Mouse (Mus musculus) neural tube, embryonic 15.5 days (tissue): ENCODE measurements at regions not wholly inside any gene's neighbourhood (a gene's known extent, or its start where the extent isn't known, plus 50 kb on each side); places are given as distances from the start of the nearest gene placed in this dataset.

ENCODE experiments used
- ATAC-seq: fragments of 200-750 bp; cut with Nextera tagmentation; 2 replicates; pipeline ENCODE4 v1.8.0; 2017; ENCODE audit warnings: mild to moderate bottlenecking, moderate TSS enrichment, moderate library complexity; ENCODE audit not compliant: low FRiP score
- H3K27ac ChIP-seq: fragments of 300-500 bp; sonication (generic); replicated peaks from 2 replicates; pipeline ENCODE4 v1.5.1; 2015; ENCODE audit warnings: mild to moderate bottlenecking, inconsistent platforms
- H3K27me3 ChIP-seq: fragments of 300-500 bp; sonication (generic); replicated peaks from 2 replicates; pipeline ENCODE4 v1.6.1; 2015; ENCODE audit warnings: inconsistent platforms
- H3K36me3 ChIP-seq: fragments of 300-500 bp; sonication (generic); 2 replicates; pipeline ENCODE4 v1.6.1; 2015; ENCODE audit warnings: inconsistent platforms
- H3K4me1 ChIP-seq: fragments of 300-500 bp; sonication (generic); 2 replicates; pipeline ENCODE4 v1.6.1; 2015; ENCODE audit warnings: inconsistent platforms
- H3K4me2 ChIP-seq: fragments of 300-500 bp; sonication (generic); 2 replicates; pipeline ENCODE4 v1.6.1; 2015; ENCODE audit warnings: inconsistent platforms, mild to moderate bottlenecking, moderate library complexity
- H3K4me3 ChIP-seq: fragments of 300-500 bp; sonication (generic); replicated peaks from 2 replicates; pipeline ENCODE4 v1.5.1; 2015; ENCODE audit warnings: mild to moderate bottlenecking, inconsistent platforms
- H3K9ac ChIP-seq: fragments of 300-500 bp; sonication (generic); replicated peaks from 2 replicates; pipeline ENCODE4 v1.6.1; 2015; ENCODE audit warnings: mild to moderate bottlenecking, inconsistent platforms
- H3K9me3 ChIP-seq: fragments of 300-500 bp; sonication (generic); replicated peaks from 2 replicates; pipeline ENCODE4 v1.6.1; 2016; ENCODE audit warnings: inconsistent platforms
- WGBS: fragments of 180-500 bp; shearing (Covaris S2); methylation state at CpG from one replicate; pipeline ENCODE4 v1.1.7; 2015; ENCODE audit warnings: mixed read lengths; 5-methylcytosine and 5-hydroxymethylcytosine counted together

- Histone ChIP-seq H3K9me3 (no peaks in the 10 kb centered on the region), H3K27me3 (no peaks in the 10 kb centered on the region), H3K9ac (no peak overlapping the region), H3K36me3 (no peaks in the 10 kb centered on the region), H3K4me3 (no peak overlapping the region), H3K4me1 (no peaks in the 10 kb centered on the region; the same call in 1 of the 2 replicates), H3K27ac (no peak overlapping the region), H3K4me2 (no peak overlapping the region)
- ATAC-seq = no peak
- WGBS = 81% methylated on average over 4 of the region's 4 CpGs
Observed at GRCm38 (mm10) chr15:63412649-63413048, 432.3 kb downstream of the Gsdmc2 start.

GRCm38 (mm10) chr15:63411771-63412118 lies 433.2 kb downstream of the Gsdmc2 start:
- H3K4me2 ChIP-seq = no peak overlapping the region
- no peak overlapping the region for H3K27ac ChIP-seq
- ATAC-seq = no peak
- H3K9me3 ChIP-seq = no peaks in the 10 kb centered on the region
- no peaks in the 10 kb centered on the region; the same call in 1 of the 2 replicates for H3K4me1 ChIP-seq
- 92% methylated on average over 3 of the region's 3 CpGs for WGBS
- no peaks in the 10 kb centered on the region for H3K36me3 ChIP-seq
- H3K27me3 ChIP-seq = no peaks in the 10 kb centered on the region
- no peak overlapping the region for H3K9ac ChIP-seq
- H3K4me3 ChIP-seq = no peak overlapping the region

- Histone ChIP-seq H3K9ac (no peak overlapping the region), H3K27me3 (no peaks in the 10 kb centered on the region), H3K36me3 (no peaks in the 10 kb centered on the region), H3K4me2 (no peak overlapping the region), H3K4me1 (no peaks in the 10 kb centered on the region; the same call in 1 of the 2 replicates), H3K4me3 (no peak overlapping the region), H3K27ac (no peak overlapping the region), H3K9me3 (no peaks in the 10 kb centered on the region)
- WGBS = 71% methylated on average over 11 of the region's 11 CpGs
- ATAC-seq = no peak
Observed at GRCm38 (mm10) chr15:63410994-63411770, 433.8 kb downstream of the Gsdmc2 start.

GRCm38 (mm10) chr15:63400445-63400844 lies 444.5 kb downstream of the Gsdmc2 start:
- H3K4me3 ChIP-seq = no peak overlapping the region
- WGBS = 75% methylated on average over 3 of the region's 3 CpGs
- ATAC-seq = no peak
- no peak overlapping the region for H3K4me2 ChIP-seq
- H3K9ac ChIP-seq = no peak overlapping the region
- H3K27ac ChIP-seq = no peak overlapping the region
- no peaks in the 10 kb centered on the region for H3K27me3 ChIP-seq
- H3K4me1 ChIP-seq = no peaks in the 10 kb centered on the region
- no peaks in the 10 kb centered on the region for H3K36me3 ChIP-seq
- no peaks in the 10 kb centered on the region for H3K9me3 ChIP-seq

GRCm38 (mm10) chr15:63400011-63400410 lies 445.0 kb downstream of the Gsdmc2 start:
- no peak for ATAC-seq
- H3K4me3 ChIP-seq = no peak overlapping the region
- H3K4me1 ChIP-seq = no peaks in the 10 kb centered on the region

GRCm38 (mm10) chr15:63397485-63397884 lies 447.5 kb downstream of the Gsdmc2 start:
- Histone ChIP-seq H3K9ac (no peak overlapping the region), H3K4me1 (no peaks in the 10 kb centered on the region), H3K4me3 (no peak overlapping the region), H3K27me3 (no peaks in the 10 kb centered on the region), H3K4me2 (no peak overlapping the region), H3K9me3 (no peaks in the 10 kb centered on the region), H3K36me3 (no peaks in the 10 kb centered on the region), H3K27ac (no peak overlapping the region)
- 97% methylated on average over 3 of the region's 3 CpGs for WGBS
- no peak for ATAC-seq

More at GRCm38 (mm10) chr15:63400011-63400410, 445.0 kb downstream of the Gsdmc2 start:
- 73% methylated on average over 1 of the region's 1 CpGs for WGBS
- H3K27me3 ChIP-seq = no peaks in the 10 kb centered on the region
- no peak overlapping the region for H3K27ac ChIP-seq
- no peaks in the 10 kb centered on the region for H3K9me3 ChIP-seq
- no peaks in the 10 kb centered on the region for H3K36me3 ChIP-seq
- no peak overlapping the region for H3K4me2 ChIP-seq
- H3K9ac ChIP-seq = no peak overlapping the region

- H3K27me3 ChIP-seq = no peaks in the 10 kb centered on the region
- WGBS = 84% methylated on average over 2 of the region's 2 CpGs
- no peaks in the 10 kb centered on the region for H3K4me1 ChIP-seq
- no peak overlapping the region for H3K4me2 ChIP-seq
- no peak overlapping the region for H3K4me3 ChIP-seq
- no peak overlapping the region for H3K9ac ChIP-seq
- H3K9me3 ChIP-seq = no peaks in the 10 kb centered on the region
- no peak overlapping the region for H3K27ac ChIP-seq
- no peak for ATAC-seq
- no peaks in the 10 kb centered on the region for H3K36me3 ChIP-seq
Observed at GRCm38 (mm10) chr15:63377258-63377657, 467.7 kb downstream of the Gsdmc2 start.

- no peaks in the 10 kb centered on the region for H3K36me3 ChIP-seq
- H3K9me3 ChIP-seq = no peaks in the 10 kb centered on the region
- WGBS = 76% methylated on average over 4 of the region's 4 CpGs
- H3K4me1 ChIP-seq = no peaks in the 10 kb centered on the region
- no peaks in the 10 kb centered on the region for H3K27me3 ChIP-seq
- H3K4me2 ChIP-seq = no peak overlapping the region
- H3K9ac ChIP-seq = no peak overlapping the region
- ATAC-seq = no peak
- H3K4me3 ChIP-seq = no peak overlapping the region
- H3K27ac ChIP-seq = no peak overlapping the region
Observed at GRCm38 (mm10) chr15:63371328-63372023, 473.5 kb downstream of the Gsdmc2 start.

- H3K27me3 ChIP-seq = no peaks in the 10 kb centered on the region
- 91% methylated on average over 1 of the region's 1 CpGs for WGBS
- H3K27ac ChIP-seq = no peak overlapping the region
- no peak overlapping the region for H3K4me2 ChIP-seq
- H3K4me1 ChIP-seq = no peaks in the 10 kb centered on the region
- H3K4me3 ChIP-seq = no peak overlapping the region
- no peak overlapping the region for H3K9ac ChIP-seq
- ATAC-seq = no peak
- H3K9me3 ChIP-seq = no peaks in the 10 kb centered on the region
- no peaks in the 10 kb centered on the region for H3K36me3 ChIP-seq
Observed at GRCm38 (mm10) chr15:63364473-63364872, 480.5 kb downstream of the Gsdmc2 start.

GRCm38 (mm10) chr15:63360402-63360801 lies 484.6 kb downstream of the Gsdmc2 start:
- Histone ChIP-seq H3K27ac (no peak overlapping the region), H3K4me2 (no peak overlapping the region), H3K36me3 (no peaks in the 10 kb centered on the region), H3K4me1 (no peaks in the 10 kb centered on the region), H3K9ac (no peak overlapping the region), H3K4me3 (no peak overlapping the region), H3K9me3 (no peaks in the 10 kb centered on the region), H3K27me3 (no peaks in the 10 kb centered on the region)
- no peak for ATAC-seq
- 80% methylated on average over 7 of the region's 7 CpGs for WGBS

GRCm38 (mm10) chr15:63341730-63342129 lies 503.2 kb downstream of the Gsdmc2 start:
- ATAC-seq = no peak
- no peak overlapping the region for H3K4me3 ChIP-seq
- no peaks in the 10 kb centered on the region for H3K9me3 ChIP-seq
- H3K27ac ChIP-seq = no peak overlapping the region
- no peak overlapping the region for H3K9ac ChIP-seq
- no peaks in the 10 kb centered on the region for H3K27me3 ChIP-seq
- WGBS = 83% methylated on average over 2 of the region's 2 CpGs
- no peaks in the 10 kb centered on the region for H3K4me1 ChIP-seq
- H3K4me2 ChIP-seq = no peak overlapping the region
- H3K36me3 ChIP-seq = no peaks in the 10 kb centered on the region
